Mouse (Mus musculus): ENCODE measurements at regions not wholly inside any gene's neighbourhood (a gene's known extent, or its start where the extent isn't known, plus 50 kb on each side); places are given as distances from the start of the nearest gene placed in this dataset.

DNA sequence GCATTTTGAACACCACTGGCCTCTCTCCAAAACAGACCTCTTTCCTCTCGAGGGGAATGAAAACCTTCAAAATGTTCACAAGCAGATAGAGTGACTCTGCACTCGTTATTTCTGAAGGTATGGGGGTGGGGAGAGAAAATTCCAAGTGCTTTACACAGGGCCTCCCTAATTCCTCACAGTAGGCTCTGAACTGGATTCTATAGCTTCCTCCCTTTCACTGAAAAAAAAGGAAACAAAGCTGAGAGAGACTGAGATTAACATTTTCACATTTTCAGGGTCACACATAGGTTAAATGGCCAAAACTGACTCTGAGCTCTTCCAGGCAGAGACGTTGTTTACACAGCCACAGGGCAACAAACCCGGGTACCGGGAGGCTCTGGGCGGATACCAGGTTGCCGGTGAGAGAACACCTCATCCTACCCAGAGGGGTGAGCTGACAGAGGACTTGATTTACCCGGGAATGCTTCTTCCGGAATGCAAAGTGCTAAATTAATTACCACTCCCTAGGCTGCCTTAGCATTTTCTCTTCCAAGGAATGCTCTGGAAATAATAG lies 98.5 kb downstream of the Tmco5 start:
- TF ChIP-seq POLR2A (IDR thresholded peaks at IDR 0.05; ENCODE audit: low read depth, low read length) = no peak
- no peak for TF ChIP-seq CTCF (IDR thresholded peaks at IDR 0.05; ENCODE audit: borderline replicate concordance, insufficient read depth, low read length)

Data from embryonic fibroblast, embryonic 13.5 days (primary cell).